Mouse (Mus musculus) CH12.LX (cell line): ENCODE results near the gene Drg1.
"Not testable (repeated sequence)": the region's sequence is repeated elsewhere in the genome, so short reads cannot be mapped to it uniquely, and the experiment has no call there.

Experiments
- CHD1 ChIP-seq: IDR thresholded peaks from 2 replicates; pipeline ENCODE4 v1.6.1; 2012; ENCODE audit warnings: low read depth, low read length, improper control_type of control experiment, inconsistent platforms
- CTCF ChIP-seq, 2 experiments: IDR thresholded peaks in 1 of 2; conservative IDR thresholded peaks in 1 of 2; 2 replicates each; pipeline ENCODE4 v1.5.1; 2011 to 2012; ENCODE audit warnings: low read depth in 2 of 2, low read length in 2 of 2, improper control_type of control experiment in 1 of 2, inconsistent platforms in 1 of 2, mild to moderate bottlenecking in 1 of 2, moderate library complexity in 1 of 2
- E2F4 ChIP-seq: IDR thresholded peaks from 2 replicates; pipeline ENCODE4 v1.6.1; 2011; ENCODE audit warnings: low read depth, low read length, improper control_type of control experiment; ENCODE audit not compliant: insufficient replicate concordance
- HCFC1 ChIP-seq: IDR thresholded peaks from 2 replicates; pipeline ENCODE4 v1.6.1; 2012; ENCODE audit warnings: low read depth, mild to moderate bottlenecking, inconsistent platforms, low read length, improper control_type of control experiment
- JUN ChIP-seq: IDR thresholded peaks from 2 replicates; pipeline ENCODE4 v1.6.1; 2011; ENCODE audit warnings: low read depth, mild to moderate bottlenecking, low read length, improper control_type of control experiment, moderate library complexity; ENCODE audit not compliant: insufficient read depth
- MAFK ChIP-seq: IDR thresholded peaks from 2 replicates; pipeline ENCODE4 v1.6.1; 2011; ENCODE audit warnings: low read length, improper control_type of control experiment; ENCODE audit not compliant: insufficient replicate concordance
- MEF2A ChIP-seq: IDR thresholded peaks from 2 replicates; pipeline ENCODE4 v1.6.1; 2014; ENCODE audit warnings: low read depth, mild to moderate bottlenecking, inconsistent platforms, low read length, improper control_type of control experiment, borderline replicate concordance
- NRF1 ChIP-seq: IDR thresholded peaks from 2 replicates; pipeline ENCODE4 v1.6.1; 2014; ENCODE audit warnings: low read depth, mild to moderate bottlenecking, inconsistent platforms, low read length, improper control_type of control experiment, moderate library complexity
- POLR2A ChIP-seq: IDR thresholded peaks from 2 replicates; pipeline ENCODE4 v1.6.1; 2011; ENCODE audit warnings: low read depth, mild to moderate bottlenecking, improper control_type of control experiment, low read length
- TBP ChIP-seq: conservative IDR thresholded peaks from 2 replicates; pipeline ENCODE4 v1.6.1; 2011; ENCODE audit warnings: low read depth, low read length, improper control_type of control experiment

GRCm38 (mm10) chr11:3151358-3151757 lies 114.9 kb downstream of the Drg1 start:
- TF ChIP-seq JUN; POLR2A; CTCF (conservative IDR thresholded peaks at IDR 0.05 in 1 of 2, IDR thresholded peaks at IDR 0.05 in 1 of 2; ENCODE audit: low read depth in 2 of 2, low read length in 2 of 2); NRF1; MEF2A; CHD1; E2F4; MAFK; HCFC1; TBP: not testable (repeated sequence)
